Mouse (Mus musculus): ENCODE results near the gene Cdc42se1.

Cdc42se1 gene

DNA sequence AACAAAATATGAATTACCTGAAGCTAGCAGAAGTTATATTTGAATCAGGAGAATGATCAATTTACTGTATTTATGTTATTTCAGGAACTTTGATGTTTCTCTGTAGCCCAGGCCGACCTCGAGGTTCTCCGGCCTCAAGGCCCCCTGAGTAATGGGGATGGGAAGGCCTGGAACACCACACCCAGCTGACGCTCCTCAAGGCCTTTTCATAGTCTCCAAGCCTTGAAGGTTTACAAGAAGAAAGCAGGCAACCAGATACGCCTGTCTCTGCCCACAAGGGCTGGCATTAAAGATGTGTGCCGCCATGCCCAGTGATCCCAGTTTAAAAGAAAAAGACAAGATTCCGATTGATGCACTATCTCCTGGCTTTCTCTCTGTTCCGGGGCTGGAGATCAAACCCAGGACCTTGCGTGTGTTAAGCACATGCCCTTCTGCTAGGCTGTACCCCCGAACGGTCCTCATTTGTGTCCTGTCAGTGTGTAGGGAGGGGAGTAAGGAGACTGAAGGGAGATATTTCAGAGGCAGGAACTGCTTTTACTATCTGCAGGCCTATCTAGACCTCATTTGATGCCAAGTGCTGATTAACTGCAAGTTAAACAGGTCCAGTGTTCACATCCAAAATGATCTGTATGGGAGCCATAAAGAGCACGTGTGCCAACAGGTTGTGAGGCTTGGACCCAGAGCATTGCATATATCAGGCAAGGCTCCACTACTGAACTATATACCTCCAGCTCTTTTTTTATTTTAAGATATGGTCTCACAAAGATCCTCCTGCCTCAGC is 56.2 kb downstream of the Cdc42se1 start:
- no peak for DNase-seq (ENCODE audit: low spot score)

GRCm38 (mm10) chr3:95285390-95285789 is 56.9 kb downstream of the Cdc42se1 start:
- DNase-seq (ENCODE audit: low spot score) = no peak

Measured in retina, embryonic 14.5 days (tissue).